Mouse (Mus musculus) adrenal gland, adult 10 weeks (tissue): ENCODE measurements around the gene Ackr2. TPM values are rescaled to one million over a fixed set of nuclear protein-coding genes. Genes with fewer than 3 reads are reported as not detected.

Experiments
- polyA plus RNA-seq: library from polyadenylated mRNA; stranded (reverse); fragments of 350-450 nt; fragmentation: Illumina TruSeq; extraction: RNeasy Lipid Tissue Mini Kit (QIAGEN cat#74804); gene quantifications from one replicate; pipeline ENCODE4 v1.2.3, GENCODE M21; 2014; ENCODE audit warnings: low read depth, low replicate concordance

Gene Ackr2
- 0.58 TPM for polyA plus RNA-seq

GRCm38 (mm10) chr9:121898245-121898644, at the start of gene Ackr2:
Ackr2 (plus strand) TSS chr9:121898355.

GRCm38 (mm10) chr9:121858153-121858488, 40.0 kb upstream of the Ackr2 start, which contains the start of gene Higd1a:
Higd1a (minus strand) TSS chr9:121858362.

GRCm38 (mm10) chr9:121916102-121916501, 17.9 kb downstream of the Ackr2 start, which contains the start of gene Cyp8b1:
Cyp8b1 (minus strand) TSS chr9:121916305.

GRCm38 (mm10) chr9:121950418-121951113, 52.4 kb downstream of the Ackr2 start, which contains the start of gene Fam198a:
Fam198a (plus strand) TSS chr9:121950988.

Other genes with a start within 250 kb of the Ackr2 start
- gene Sec22c, start 192.9 kb upstream of the Ackr2 start, polyA plus RNA-seq = 7.9 TPM
- 53.9 TPM for gene Ss18l2, start 188.0 kb upstream of the Ackr2 start, polyA plus RNA-seq
- gene Nktr, start 179.2 kb upstream of the Ackr2 start, polyA plus RNA-seq = 128 TPM
- gene Zfp651, start 139.0 kb upstream of the Ackr2 start, polyA plus RNA-seq = 0.29 TPM
- not detected for gene Klhl40, start 120.7 kb upstream of the Ackr2 start, polyA plus RNA-seq
- gene Hhatl, start 105.8 kb upstream of the Ackr2 start, polyA plus RNA-seq = not detected
- not detected for gene Ccdc13, start 58.9 kb upstream of the Ackr2 start, polyA plus RNA-seq
- 59.5 TPM for gene Higd1a, start 40.0 kb upstream of the Ackr2 start, polyA plus RNA-seq
- not detected for gene Cyp8b1, start 17.9 kb downstream of the Ackr2 start, polyA plus RNA-seq
- gene Fam198a, start 52.6 kb downstream of the Ackr2 start, polyA plus RNA-seq = 0.47 TPM
- 0.23 TPM for gene Pomgnt2, start 98.8 kb downstream of the Ackr2 start, polyA plus RNA-seq
- gene Snrk, start 218.9 kb downstream of the Ackr2 start, polyA plus RNA-seq = 200 TPM